18 mouse cellular contexts compared by ENCODE assay signal in genomic region chr6:40634640-40635071, GRCm38 (mm10). TPM values are rescaled to one million over a fixed set of nuclear protein-coding genes. Genes with fewer than 3 reads are reported as not detected.
DNase-seq lines count a peak whose midpoint lies in the region; ATAC-seq and TF ChIP-seq lines count a peak whose summit lies in the region.
"Had no signal": no experiment of that assay in that cellular context is flagged by ENCODE, and none has a peak within 500 bp of the region (broad histone marks: within the 10 kb centered on the region; RNA-seq: fewer than 3 reads in every experiment).

No protein-coding gene starts in this region.

- no peaks in the 10 kb centered on the region for H3K4me1 ChIP-seq in forebrain, embryonic 15.5 days
- H3K4me1 ChIP-seq in forebrain, embryonic 14.5 days (ENCODE audit: control insufficient read depth, insufficient read depth, low read length) = no peaks in the 10 kb centered on the region
- H3K4me1 ChIP-seq in intestine, embryonic 15.5 days (replicated peaks) = no peaks in the 10 kb centered on the region
- no peaks in the 10 kb centered on the region for H3K4me1 ChIP-seq in kidney, embryonic 15.5 days
- H3K4me1 ChIP-seq in liver, postnatal 0 days (ENCODE audit: insufficient read depth) = no peaks in the 10 kb centered on the region
- H3K4me1 ChIP-seq in midbrain, embryonic 11.5 days (ENCODE audit: control insufficient read depth, insufficient read depth, low read length) = no peaks in the 10 kb centered on the region
- H3K4me1 ChIP-seq in stomach, postnatal 0 days (replicated peaks; ENCODE audit: control insufficient read depth, insufficient read depth) = no peaks in the 10 kb centered on the region
- H3K4me1 ChIP-seq: hindbrain, embryonic 12.5 days; limb, embryonic 10.5 days had no signal

- H3K27ac ChIP-seq in forebrain, embryonic 15.5 days (replicated peaks) = no peak overlapping the region
- no peak overlapping the region for H3K27ac ChIP-seq in forebrain, embryonic 14.5 days (ENCODE audit: low read depth, low read length)
- peak overlapping the region; percentile 78 for H3K27ac ChIP-seq in intestine, embryonic 15.5 days
- no peak overlapping the region for H3K27ac ChIP-seq in kidney, embryonic 15.5 days
- H3K27ac ChIP-seq in liver, postnatal 0 days (ENCODE audit: low read depth) = no peak overlapping the region
- H3K27ac ChIP-seq in midbrain, embryonic 11.5 days (ENCODE audit: low read depth, low read length) = no peak overlapping the region
- H3K27ac ChIP-seq in stomach, postnatal 0 days (replicated peaks) = no peak overlapping the region
- H3K27ac ChIP-seq: hindbrain, embryonic 12.5 days; limb, embryonic 10.5 days had no signal

- ATAC-seq in forebrain, embryonic 15.5 days (replicated peaks) = 0 out of 2 replicates have a peak, but pooled peaks have one; percentile 23
- ATAC-seq in forebrain, embryonic 14.5 days = no peak
- peak; percentile 86 for ATAC-seq in intestine, embryonic 15.5 days
- peak; percentile 74 for ATAC-seq in kidney, embryonic 15.5 days (replicated peaks; ENCODE audit: low FRiP score)
- ATAC-seq in liver, postnatal 0 days = peak; percentile 79
- no peak for ATAC-seq in midbrain, embryonic 11.5 days (ENCODE audit: low FRiP score)
- ATAC-seq in stomach, postnatal 0 days (ENCODE audit: low FRiP score, low TSS enrichment) = no peak
- ATAC-seq: Patski had no signal

- H3K4me3 ChIP-seq in forebrain, embryonic 15.5 days = no peak overlapping the region
- H3K4me3 ChIP-seq in forebrain, embryonic 14.5 days (ENCODE audit: low read depth, low read length) = no peak overlapping the region
- H3K4me3 ChIP-seq in intestine, embryonic 15.5 days (replicated peaks) = peak overlapping the region; percentile 30
- no peak overlapping the region for H3K4me3 ChIP-seq in kidney, embryonic 15.5 days (replicated peaks)
- H3K4me3 ChIP-seq in liver, postnatal 0 days (ENCODE audit: low read depth, low read length) = peak overlapping the region; percentile 17; the same call in 1 of the 2 replicates
- H3K4me3 ChIP-seq in midbrain, embryonic 11.5 days (ENCODE audit: low read depth, low read length) = no peak overlapping the region
- H3K4me3 ChIP-seq in stomach, postnatal 0 days (ENCODE audit: low read depth, low read length) = no peak overlapping the region
- H3K4me3 ChIP-seq: hindbrain, embryonic 12.5 days; limb, embryonic 10.5 days had no signal

- no peaks in the 10 kb centered on the region for H3K36me3 ChIP-seq in forebrain, embryonic 15.5 days
- no peaks in the 10 kb centered on the region for H3K36me3 ChIP-seq in forebrain, embryonic 14.5 days (ENCODE audit: control insufficient read depth, insufficient read depth, low read length)
- H3K36me3 ChIP-seq in intestine, embryonic 15.5 days = no peaks in the 10 kb centered on the region
- H3K36me3 ChIP-seq in kidney, embryonic 15.5 days = no peaks in the 10 kb centered on the region
- H3K36me3 ChIP-seq in liver, postnatal 0 days (replicated peaks; ENCODE audit: insufficient read depth, low read length) = no peaks in the 10 kb centered on the region
- no peaks in the 10 kb centered on the region for H3K36me3 ChIP-seq in midbrain, embryonic 11.5 days (ENCODE audit: control insufficient read depth, insufficient read depth, low read length)
- H3K36me3 ChIP-seq in stomach, postnatal 0 days (ENCODE audit: control insufficient read depth, insufficient read depth, low read length) = no peaks in the 10 kb centered on the region
- H3K36me3 ChIP-seq: hindbrain, embryonic 12.5 days; limb, embryonic 10.5 days had no signal

- H3K27me3 ChIP-seq in forebrain, embryonic 15.5 days = no peaks in the 10 kb centered on the region
- no peaks in the 10 kb centered on the region for H3K27me3 ChIP-seq in forebrain, embryonic 14.5 days (replicated peaks; ENCODE audit: control insufficient read depth, insufficient read depth, low read length)
- H3K27me3 ChIP-seq in intestine, embryonic 15.5 days (replicated peaks) = no peaks in the 10 kb centered on the region
- no peaks in the 10 kb centered on the region for H3K27me3 ChIP-seq in kidney, embryonic 15.5 days
- no peaks in the 10 kb centered on the region for H3K27me3 ChIP-seq in liver, postnatal 0 days (ENCODE audit: insufficient read depth, low read length)
- H3K27me3 ChIP-seq in midbrain, embryonic 11.5 days (ENCODE audit: control insufficient read depth, insufficient read depth, low read length) = no peaks in the 10 kb centered on the region
- no peaks in the 10 kb centered on the region for H3K27me3 ChIP-seq in stomach, postnatal 0 days (ENCODE audit: control insufficient read depth, insufficient read depth, low read length)
- H3K27me3 ChIP-seq: hindbrain, embryonic 12.5 days; Patski had no signal

- H3K9me3 ChIP-seq in forebrain, embryonic 15.5 days = no peaks in the 10 kb centered on the region
- H3K9me3 ChIP-seq in forebrain, embryonic 14.5 days (replicated peaks; ENCODE audit: control insufficient read depth, low read length) = no peaks in the 10 kb centered on the region
- no peaks in the 10 kb centered on the region for H3K9me3 ChIP-seq in intestine, embryonic 15.5 days
- no peaks in the 10 kb centered on the region for H3K9me3 ChIP-seq in kidney, embryonic 15.5 days (replicated peaks)
- H3K9me3 ChIP-seq in liver, postnatal 0 days (ENCODE audit: low read length) = no peaks in the 10 kb centered on the region
- no peaks in the 10 kb centered on the region for H3K9me3 ChIP-seq in midbrain, embryonic 11.5 days (ENCODE audit: control insufficient read depth, low read length)
- no peaks in the 10 kb centered on the region for H3K9me3 ChIP-seq in stomach, postnatal 0 days (ENCODE audit: control insufficient read depth, low read length)
- H3K9me3 ChIP-seq: hindbrain, embryonic 12.5 days; limb, embryonic 10.5 days had no signal

- no peak overlapping the region for H3K4me2 ChIP-seq in forebrain, embryonic 15.5 days (replicated peaks)
- H3K4me2 ChIP-seq in forebrain, embryonic 14.5 days (ENCODE audit: low read length) = no peak overlapping the region
- H3K4me2 ChIP-seq in intestine, embryonic 15.5 days (replicated peaks) = peak overlapping the region; percentile 41
- H3K4me2 ChIP-seq in kidney, embryonic 15.5 days = no peak overlapping the region
- H3K4me2 ChIP-seq in liver, postnatal 0 days (ENCODE audit: low read depth, low read length) = peak overlapping the region; percentile 62
- H3K4me2 ChIP-seq in midbrain, embryonic 11.5 days = no peak overlapping the region
- no peak overlapping the region for H3K4me2 ChIP-seq in stomach, postnatal 0 days (replicated peaks; ENCODE audit: low read depth)
- H3K4me2 ChIP-seq: hindbrain, embryonic 12.5 days had no signal

- no peak for DNase-seq in forebrain, embryonic 14.5 days (ENCODE audit: low spot score)
- DNase-seq in liver, postnatal 0 days = peak; percentile 18
- DNase-seq in midbrain, embryonic 11.5 days (ENCODE audit: low spot score, missing footprints) = no peak
- no peak for DNase-seq in gastrocnemius, postnatal 14 days
- no peak for DNase-seq in stomach, postnatal 0 days (ENCODE audit: low spot score)
- DNase-seq: cerebellum, adult 11 months; lung, adult 2 months; lung, postnatal 4 days; midbrain, embryonic 14.5 days; thymus, postnatal 25 days had no signal

- TF ChIP-seq EP300 in liver, postnatal 0 days (IDR thresholded peaks at IDR 0.05; ENCODE audit: low read depth) = no peak
- TF ChIP-seq EP300 in stomach, postnatal 0 days (optimal IDR thresholded peaks at IDR 0.05) = no peak

- H3K9ac ChIP-seq in forebrain, embryonic 15.5 days (replicated peaks) = no peak overlapping the region
- no peak overlapping the region for H3K9ac ChIP-seq in forebrain, embryonic 14.5 days (ENCODE audit: low read length)
- H3K9ac ChIP-seq in intestine, embryonic 15.5 days = no peak overlapping the region
- no peak overlapping the region for H3K9ac ChIP-seq in kidney, embryonic 15.5 days
- no peak overlapping the region for H3K9ac ChIP-seq in liver, postnatal 0 days (replicated peaks)
- no peak overlapping the region for H3K9ac ChIP-seq in midbrain, embryonic 11.5 days (ENCODE audit: low read length)
- no peak overlapping the region for H3K9ac ChIP-seq in stomach, postnatal 0 days (ENCODE audit: low read length)
- H3K9ac ChIP-seq: hindbrain, embryonic 12.5 days had no signal

- 24% methylated on average over 1 of the region's 1 CpGs for WGBS in forebrain, embryonic 15.5 days
- WGBS in forebrain, embryonic 14.5 days = 37% methylated on average over 1 of the region's 1 CpGs
- WGBS in intestine, embryonic 15.5 days = 59% methylated on average over 1 of the region's 1 CpGs
- WGBS in kidney, embryonic 15.5 days = 79% methylated on average over 1 of the region's 1 CpGs
- 67% methylated on average over 1 of the region's 1 CpGs for WGBS in liver, postnatal 0 days (ENCODE audit: insufficient replicate concordance)
- WGBS in midbrain, embryonic 11.5 days = 84% methylated on average over 1 of the region's 1 CpGs
- 72% methylated on average over 1 of the region's 1 CpGs for WGBS in stomach, postnatal 0 days

- intact Hi-C loops in gastrocnemius, postnatal 14 days (cut with DNase I; ENCODE audit: low total_unique reads) = no loop called here

- TF ChIP-seq CTCF in liver, postnatal 0 days (IDR thresholded peaks at IDR 0.05; ENCODE audit: low read depth) = no peak
- TF ChIP-seq CTCF in stomach, postnatal 0 days (IDR thresholded peaks at IDR 0.05; ENCODE audit: low read depth) = no peak

RNA-seq across cellular contexts. Expression of gene Mgam, which starts 6.0 kb away (rescaled TPM):
- not detected in 2 replicates for polyA plus RNA-seq in forebrain, embryonic 15.5 days (2015; fragmentation: Nextera tagmentation; extraction: Ambion mirVana)
- 0.17 TPM in 1 of 2 replicates, not detected in the other for polyA plus RNA-seq in forebrain, embryonic 14.5 days (2014; fragmentation: Nextera tagmentation; extraction: Ambion mirVana)
- 33.7 and 37.0 TPM in 2 replicates for polyA plus RNA-seq in intestine, embryonic 15.5 days (2015; fragmentation: Nextera tagmentation; extraction: Ambion mirVana)
- 0.71 and 1.7 TPM in 2 replicates for polyA plus RNA-seq in kidney, embryonic 15.5 days (2015; fragmentation: Nextera tagmentation; extraction: Ambion mirVana)
- 2.4 and 3.1 TPM in 2 replicates for polyA plus RNA-seq in liver, postnatal 0 days (2015; fragmentation: Nextera tagmentation; extraction: Ambion mirVana)
- polyA plus RNA-seq in midbrain, embryonic 11.5 days (2014; fragmentation: Nextera tagmentation; extraction: Ambion mirVana) = not detected in 2 replicates
- total RNA-seq in gastrocnemius, postnatal 14 days (2021) = under 1 TPM; 0.47 to 0.49 TPM
- polyA plus RNA-seq in stomach, postnatal 0 days (2015; fragmentation: Nextera tagmentation; extraction: Ambion mirVana) = 0.06 and 0.11 TPM in 2 replicates
- polyA plus RNA-seq: hindbrain, embryonic 12.5 days; midbrain, embryonic 14.5 days; Patski had no signal

RNA-seq across cellular contexts. Expression of gene Tas2r138, which starts 21.5 kb away (rescaled TPM):
- polyA plus RNA-seq in forebrain, embryonic 15.5 days (2015; fragmentation: Nextera tagmentation; extraction: Ambion mirVana) = not detected in 2 replicates
- not detected in 2 replicates for polyA plus RNA-seq in forebrain, embryonic 14.5 days (2014; fragmentation: Nextera tagmentation; extraction: Ambion mirVana)
- 0.16 TPM in 1 of 2 replicates, not detected in the other for polyA plus RNA-seq in intestine, embryonic 15.5 days (2015; fragmentation: Nextera tagmentation; extraction: Ambion mirVana)
- not detected in 2 replicates for polyA plus RNA-seq in kidney, embryonic 15.5 days (2015; fragmentation: Nextera tagmentation; extraction: Ambion mirVana)
- not detected in 2 replicates for polyA plus RNA-seq in liver, postnatal 0 days (2015; fragmentation: Nextera tagmentation; extraction: Ambion mirVana)
- not detected in 2 replicates for polyA plus RNA-seq in midbrain, embryonic 11.5 days (2014; fragmentation: Nextera tagmentation; extraction: Ambion mirVana)
- total RNA-seq in gastrocnemius, postnatal 14 days (2021) = not detected
- not detected in 2 replicates for polyA plus RNA-seq in stomach, postnatal 0 days (2015; fragmentation: Nextera tagmentation; extraction: Ambion mirVana)
- polyA plus RNA-seq: gonadal fat pad, adult 2 months; heart, embryonic 14.5 days; hindbrain, embryonic 12.5 days; limb, embryonic 10.5 days; lung, adult 2 months; midbrain, embryonic 14.5 days; Patski had no signal

RNA-seq across cellular contexts. Expression of gene Clec5a, which starts 49.0 kb away (rescaled TPM):
- 0.32 and 0.52 TPM in 2 replicates for polyA plus RNA-seq in forebrain, embryonic 15.5 days (2015; fragmentation: Nextera tagmentation; extraction: Ambion mirVana)
- 0.66 and 0.84 TPM in 2 replicates for polyA plus RNA-seq in forebrain, embryonic 14.5 days (2014; fragmentation: Nextera tagmentation; extraction: Ambion mirVana)
- polyA plus RNA-seq in intestine, embryonic 15.5 days (2015; fragmentation: Nextera tagmentation; extraction: Ambion mirVana) = 0.91 and 1.0 TPM in 2 replicates
- polyA plus RNA-seq in kidney, embryonic 15.5 days (2015; fragmentation: Nextera tagmentation; extraction: Ambion mirVana) = 0.84 and 1.1 TPM in 2 replicates
- polyA plus RNA-seq in liver, postnatal 0 days (2015; fragmentation: Nextera tagmentation; extraction: Ambion mirVana) = 9.7 and 12.0 TPM in 2 replicates
- polyA plus RNA-seq in midbrain, embryonic 11.5 days (2014; fragmentation: Nextera tagmentation; extraction: Ambion mirVana) = 0.37 and 0.73 TPM in 2 replicates
- total RNA-seq in gastrocnemius, postnatal 14 days (2021) = under 1 TPM; 0.42 to 0.43 TPM
- polyA plus RNA-seq in stomach, postnatal 0 days (2015; fragmentation: Nextera tagmentation; extraction: Ambion mirVana) = 1.1 and 1.2 TPM in 2 replicates
- polyA plus RNA-seq: Patski had no signal

Comparison
In these comparisons a context has a peak if more than half of its experiments do, and no peak if none do; other contexts are left out.
1. ATAC-seq: peak in forebrain, embryonic 15.5 days (single experiment), intestine, embryonic 15.5 days (single experiment), kidney, embryonic 15.5 days (single experiment) and liver, postnatal 0 days (single experiment); none in forebrain, embryonic 14.5 days (single experiment), midbrain, embryonic 11.5 days (single experiment) and stomach, postnatal 0 days (single experiment).
2. H3K4me2 ChIP-seq: peak in intestine, embryonic 15.5 days (single experiment) and liver, postnatal 0 days (single experiment); none in forebrain, embryonic 15.5 days (single experiment), forebrain, embryonic 14.5 days (single experiment), kidney, embryonic 15.5 days (single experiment), midbrain, embryonic 11.5 days (single experiment) and stomach, postnatal 0 days (single experiment).
3. H3K4me3 ChIP-seq: peak in intestine, embryonic 15.5 days (single experiment) and liver, postnatal 0 days (single experiment); none in forebrain, embryonic 15.5 days (single experiment), forebrain, embryonic 14.5 days (single experiment), kidney, embryonic 15.5 days (single experiment), midbrain, embryonic 11.5 days (single experiment) and stomach, postnatal 0 days (single experiment).